Mouse (Mus musculus) gastrocnemius, postnatal 25 days (tissue): Measurements from ENCODE around the gene Csad. TPM values are rescaled to one million over a fixed set of nuclear protein-coding genes. Genes with fewer than 3 reads are reported as not detected.

Experiments used
- DNase-seq: peaks from one replicate; pipeline ENCODE4 v3.0.0; 2022
- total RNA-seq, 2 experiments: library from RNA; stranded (reverse); gene quantifications; 1 replicate in 1 of 2; 2 replicates in 1 of 2; pipeline ENCODE4 v1.2.3; 2021

Gene Csad
- total RNA-seq, 2 experiments from 2014 or later, result 10.4 to 16.7 TPM

GRCm38 (mm10) chr15:102202971-102203834, 1.3 kb downstream of the Csad start, which contains the start of gene Zfp740:
Gene Zfp740, plus strand, starts transcription at chr15:102203249.
- DNase-seq, result peak; percentile 99

GRCm38 (mm10) chr15:102198841-102199240, 5.7 kb downstream of the Csad start:
- no peak for DNase-seq

GRCm38 (mm10) chr15:102195373-102195772, 9.2 kb downstream of the Csad start:
- no peak for DNase-seq

DNA sequence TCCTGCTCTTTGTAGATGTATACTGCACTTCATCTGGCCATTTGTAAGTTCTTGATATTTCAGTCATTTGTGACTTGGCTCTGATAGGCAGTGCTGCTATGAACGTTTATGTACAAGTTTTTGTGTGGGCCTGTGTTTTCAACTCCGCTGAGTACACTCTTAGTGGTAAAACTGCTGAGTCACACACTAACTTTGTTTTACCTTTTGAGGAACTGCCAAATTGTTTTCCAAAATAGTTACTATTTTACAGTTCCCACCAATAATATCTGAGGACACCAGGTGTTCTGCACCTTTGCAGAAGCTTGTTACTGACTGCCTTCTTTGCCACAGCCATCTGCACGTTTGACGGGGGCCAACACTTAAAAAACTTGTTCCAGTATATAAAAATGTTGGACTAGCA, 10.1 kb downstream of the Csad start:
- no peak for DNase-seq

DNA sequence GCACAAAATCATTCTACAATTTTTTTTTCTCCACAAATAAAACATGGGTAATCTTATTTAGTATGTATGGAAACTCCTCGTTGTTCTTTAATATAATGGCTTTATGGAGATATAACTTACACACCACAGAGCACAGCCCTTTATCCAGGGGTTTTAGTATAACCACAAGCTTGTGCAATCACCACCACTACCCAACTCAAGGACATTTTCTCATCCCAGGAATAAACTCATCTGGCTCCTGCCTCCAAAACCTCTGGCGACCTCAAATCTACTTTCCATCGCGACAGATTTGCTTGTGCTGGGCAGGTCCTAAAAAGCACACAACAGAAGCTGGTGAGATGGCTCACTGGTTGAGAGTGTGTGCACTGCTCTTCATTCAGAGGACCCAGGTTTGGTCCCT, 10.9 kb downstream of the Csad start:
- DNase-seq, result no peak

DNA sequence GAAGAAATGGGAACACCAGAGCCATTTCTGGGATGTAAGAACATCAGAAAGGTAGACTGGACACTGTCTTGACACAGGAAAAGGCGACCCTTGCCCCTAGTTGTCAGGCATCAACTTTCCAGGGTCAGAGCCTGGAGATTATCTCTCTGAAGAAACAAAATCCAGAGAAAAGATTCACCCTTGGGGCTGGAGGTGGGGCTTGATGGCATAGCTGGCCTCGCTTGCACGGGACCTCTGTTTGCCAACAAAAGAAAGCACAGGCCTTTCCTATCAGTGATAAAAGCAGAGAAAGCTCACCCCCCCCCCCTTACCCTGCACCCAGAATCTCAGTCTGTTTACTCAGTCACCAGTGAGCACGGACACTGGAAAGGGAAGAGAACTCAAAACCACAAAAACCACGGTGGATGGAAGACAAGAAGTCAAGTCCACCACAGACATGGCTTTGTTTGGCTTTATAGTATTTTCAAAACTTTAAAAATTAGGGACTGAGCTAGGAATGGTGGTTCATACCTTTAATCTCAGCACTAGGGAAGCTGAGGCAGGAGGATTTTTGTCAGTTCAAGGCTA, 11.6 kb downstream of the Csad start:
- DNase-seq, result no peak

GRCm38 (mm10) chr15:102192271-102192812, 12.2 kb downstream of the Csad start:
- no peak for DNase-seq

DNA sequence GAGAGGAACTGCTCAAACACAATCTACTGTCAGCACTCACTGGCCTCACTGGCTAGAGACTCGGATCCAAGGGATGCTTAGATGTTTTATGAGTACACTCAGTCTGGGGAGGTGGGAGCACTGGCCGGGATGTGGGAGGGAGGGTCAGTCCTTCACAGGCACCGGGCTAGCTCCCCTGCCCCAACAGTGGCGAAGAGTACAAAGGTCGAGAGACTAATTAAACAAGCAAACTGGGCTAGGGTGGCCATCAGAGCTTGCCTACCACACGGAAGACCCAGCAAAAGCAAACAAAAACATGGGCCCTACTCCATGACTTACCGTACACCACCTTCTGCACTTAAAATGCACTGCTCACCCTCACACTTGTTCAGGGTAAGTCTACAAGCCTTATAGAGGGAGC, 12.8 kb downstream of the Csad start:
- DNase-seq, result no peak

GRCm38 (mm10) chr15:102188883-102189282, 15.6 kb downstream of the Csad start:
- DNase-seq, result no peak

- DNase-seq, result peak; percentile 29
Measured at GRCm38 (mm10) chr15:102188096-102188495, 16.4 kb downstream of the Csad start.

GRCm38 (mm10) chr15:102186239-102186638, 18.3 kb downstream of the Csad start:
- no peak for DNase-seq

DNA sequence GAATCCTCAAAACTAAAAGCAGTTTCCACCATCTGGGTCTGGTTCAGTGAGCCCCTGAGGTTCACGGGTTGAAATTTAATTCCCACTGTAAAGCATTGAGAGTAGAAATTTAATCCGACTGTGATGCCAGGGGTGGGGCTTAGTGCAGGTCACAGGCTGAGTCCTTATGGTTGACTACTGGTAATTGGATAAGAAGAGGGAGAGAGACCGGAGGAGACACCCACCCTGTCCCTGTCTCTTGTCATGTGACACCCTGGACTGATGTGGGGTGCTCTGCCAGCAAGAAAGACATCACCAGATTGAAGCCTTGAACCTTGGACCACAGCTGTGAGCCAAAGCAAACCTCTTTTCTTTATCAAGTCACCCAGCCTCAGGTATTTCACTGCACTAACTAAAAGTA, 21.4 kb downstream of the Csad start:
- DNase-seq, result no peak

DNA sequence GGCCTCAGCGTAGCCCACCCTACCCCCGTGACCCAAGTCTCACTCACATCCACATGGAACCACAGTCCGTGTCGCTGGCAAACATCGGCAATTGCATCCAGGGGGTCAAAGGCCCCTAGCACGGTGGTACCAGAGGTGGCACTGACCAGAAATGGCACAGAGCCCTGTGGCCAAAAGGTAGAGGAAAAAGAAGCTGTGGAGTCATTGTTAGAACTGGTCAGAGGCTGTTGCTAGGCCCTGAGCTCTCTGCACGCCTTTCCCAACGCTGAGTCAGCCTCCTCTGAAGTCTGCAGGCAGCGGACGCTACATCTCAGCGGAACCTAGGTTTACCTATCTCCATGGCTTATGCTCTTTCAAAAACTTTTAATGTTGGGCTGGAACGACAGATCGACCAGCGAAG, 24.6 kb downstream of the Csad start:
- DNase-seq, result no peak

GRCm38 (mm10) chr15:102179106-102179505, 25.4 kb downstream of the Csad start:
- no peak for DNase-seq

- DNase-seq, result peak; percentile 53
Measured at GRCm38 (mm10) chr15:102178279-102178678, 26.2 kb downstream of the Csad start.

GRCm38 (mm10) chr15:102177417-102177816, 27.1 kb downstream of the Csad start:
- DNase-seq, result no peak

DNA sequence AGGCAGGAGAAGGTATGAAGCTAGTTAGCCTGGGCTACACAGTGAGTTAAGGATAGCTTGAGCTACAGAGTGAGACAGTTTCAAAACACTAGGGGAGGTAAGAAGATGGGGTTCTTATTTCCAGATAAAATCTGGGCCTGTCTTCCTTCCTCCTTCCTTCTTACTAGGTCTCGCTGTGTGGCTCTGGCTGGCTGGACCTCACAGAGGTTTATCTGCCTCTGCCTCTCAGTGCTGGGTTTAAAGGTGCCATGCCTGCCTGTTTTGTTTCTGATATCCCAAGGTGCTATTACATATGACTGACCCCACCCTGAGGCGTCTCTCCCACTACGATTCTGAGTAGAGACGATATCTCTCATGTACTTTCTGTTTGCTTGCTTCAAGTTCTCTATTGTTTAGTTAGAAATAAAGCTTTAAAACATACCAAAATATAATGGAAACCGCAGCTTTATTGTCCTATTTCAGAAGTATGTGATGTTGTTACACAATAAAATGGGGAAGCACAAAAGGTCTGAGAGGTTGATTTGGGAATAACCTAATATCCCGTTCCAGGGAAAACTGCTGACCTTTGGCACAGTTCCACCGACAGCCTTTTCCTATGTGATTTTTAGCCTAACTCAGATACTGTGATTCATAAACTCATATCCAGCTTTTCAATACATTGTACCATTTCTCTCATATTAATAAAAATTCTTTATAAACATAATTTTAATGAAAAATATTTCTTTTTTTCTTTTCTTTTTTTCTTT, 27.8 kb downstream of the Csad start:
- DNase-seq, result no peak

GRCm38 (mm10) chr15:102175736-102176319, 28.7 kb downstream of the Csad start:
- DNase-seq, result no peak

GRCm38 (mm10) chr15:102173581-102173980, 30.9 kb downstream of the Csad start:
- no peak for DNase-seq

GRCm38 (mm10) chr15:102169064-102169463, 35.5 kb downstream of the Csad start:
- DNase-seq, result no peak

DNA sequence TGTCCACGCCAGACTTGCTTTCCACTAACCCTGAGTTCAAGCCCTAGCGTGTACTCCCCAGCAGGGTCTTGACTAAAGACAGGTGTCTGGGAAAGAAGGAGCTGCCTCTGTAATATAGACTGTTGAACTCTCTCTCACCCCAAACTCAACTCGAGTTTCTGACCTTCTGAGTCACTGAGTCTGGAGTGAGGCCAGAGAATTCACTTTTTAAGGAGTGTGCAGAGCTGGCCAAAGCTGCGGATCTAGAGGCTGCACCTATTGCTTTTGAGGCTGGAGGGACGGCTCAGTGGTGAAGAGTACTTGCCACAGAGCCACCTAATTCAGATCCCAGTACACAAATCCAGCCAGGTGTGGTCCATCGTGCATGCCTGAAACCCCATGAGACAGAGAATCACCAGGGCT, 36.9 kb downstream of the Csad start:
- no peak for DNase-seq

DNA sequence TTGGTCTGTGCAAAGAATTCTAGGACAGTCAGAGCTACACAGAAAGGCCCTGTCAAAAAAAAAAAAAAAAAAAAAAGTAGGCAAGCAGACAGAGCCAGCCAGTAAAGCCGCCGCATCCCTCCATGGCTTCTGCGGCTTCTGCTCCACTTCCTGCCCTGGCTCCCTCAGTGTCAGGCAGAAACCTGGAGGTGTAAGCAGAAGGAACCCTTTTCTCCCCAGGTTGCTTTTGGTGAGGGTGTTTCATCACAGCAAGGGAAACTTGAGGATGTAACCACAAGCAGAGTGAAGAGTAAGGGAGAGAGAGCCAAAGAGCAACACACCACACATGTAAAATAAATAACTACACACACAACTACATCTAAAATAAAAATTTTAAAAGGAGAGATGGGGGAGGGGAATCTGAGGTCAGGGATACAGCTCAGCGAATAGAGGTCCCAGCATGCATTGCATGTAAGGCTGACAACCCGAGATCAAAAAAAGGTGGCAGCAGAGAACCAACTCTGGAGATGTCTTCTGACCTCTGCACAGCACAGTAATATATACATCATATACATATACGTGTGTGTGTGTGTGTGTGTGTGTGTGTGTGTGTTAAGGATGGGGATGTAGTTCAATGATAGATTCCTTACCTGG, 38.9 kb downstream of the Csad start:
- no peak for DNase-seq
